Mouse (Mus musculus) liver, embryonic 14.5 days (tissue): ENCODE measurements around the gene Gm9821. TPM values are rescaled to one million over a fixed set of nuclear protein-coding genes. Genes with fewer than 3 reads are reported as not detected.

Experiments used
- ATAC-seq: fragments of 200-750 bp; cut with Nextera tagmentation; 2 replicates; pipeline ENCODE4 v1.8.0; 2017; ENCODE audit warnings: moderate number of reproducible peaks, mild to moderate bottlenecking, moderate library complexity; ENCODE audit not compliant: insufficient read depth
- DNase-seq, 3 experiments: peaks; one replicate each; pipeline ENCODE4 v3.0.0-alpha.2; 2012 to 2013; ENCODE audit warnings: low read depth in 3 of 3, low spot score in 3 of 3
- H3K27ac ChIP-seq: fragments of 300-500 bp; sonication (generic); 2 replicates; pipeline ENCODE4 v1.5.1; 2014; ENCODE audit warnings: moderate library complexity, mild to moderate bottlenecking, control low read depth, inconsistent platforms
- H3K27me3 ChIP-seq: fragments of 300-500 bp; sonication (generic); 2 replicates; pipeline ENCODE4 v1.6.1; 2014; ENCODE audit warnings: mild to moderate bottlenecking, low read length, moderate library complexity; ENCODE audit not compliant: control insufficient read depth, insufficient read depth
- H3K36me3 ChIP-seq: fragments of 300-500 bp; sonication (generic); replicated peaks from 2 replicates; pipeline ENCODE4 v1.6.1; 2014; ENCODE audit warnings: low read depth; ENCODE audit not compliant: control insufficient read depth, insufficient read depth
- H3K4me1 ChIP-seq, 2 experiments: fragments of 200-500 bp in 1 of 2; fragments of 300-500 bp in 1 of 2; sonication (generic) in 1 of 2; replicated peaks; 2 replicates each; pipeline ENCODE4 v1.6.1; 2012 to 2014; ENCODE audit warnings: antibody characterized with exemption in 1 of 2, inconsistent platforms in 1 of 2, low read length in 1 of 2; ENCODE audit not compliant: control insufficient read depth in 2 of 2, insufficient read depth in 2 of 2
- H3K4me2 ChIP-seq: fragments of 300-500 bp; sonication (generic); 2 replicates; pipeline ENCODE4 v1.6.1; 2014; ENCODE audit warnings: low read depth, mild to moderate bottlenecking, control low read depth, moderate library complexity
- H3K4me3 ChIP-seq, 2 experiments: fragments of 200-500 bp in 1 of 2; fragments of 300-500 bp in 1 of 2; sonication (generic) in 1 of 2; 2 replicates each; pipeline ENCODE4 v1.5.1; 2012 to 2014; ENCODE audit warnings: low read depth in 2 of 2, low read length in 2 of 2, mild to moderate bottlenecking in 2 of 2, control low read depth in 1 of 2, inconsistent platforms in 1 of 2, moderate library complexity in 1 of 2; ENCODE audit not compliant: insufficient read depth in 1 of 2
- H3K9ac ChIP-seq: fragments of 300-500 bp; sonication (generic); replicated peaks from 2 replicates; pipeline ENCODE4 v1.6.1; 2014; ENCODE audit warnings: mild to moderate bottlenecking, control low read depth, moderate library complexity
- H3K9me3 ChIP-seq: fragments of 300-500 bp; sonication (generic); 2 replicates; pipeline ENCODE4 v1.6.1; 2016; ENCODE audit warnings: low read length, mixed read lengths; ENCODE audit not compliant: control insufficient read depth
- CTCF ChIP-seq: IDR thresholded peaks from 2 replicates; pipeline ENCODE4 v1.5.1; 2016; ENCODE audit warnings: antibody characterized with exemption, low read depth, control low read depth
- EP300 ChIP-seq: IDR thresholded peaks from 2 replicates; pipeline ENCODE4 v1.6.1; 2016; ENCODE audit warnings: antibody characterized with exemption, low read depth
- WGBS: fragments of 180-500 bp; shearing (Covaris S2); extraction: QIAGEN DNeasy Blood & Tissue Kit; methylation state at CpG from one replicate; pipeline ENCODE4 v1.1.7; 2014; ENCODE audit not compliant: insufficient replicate concordance; 5-methylcytosine and 5-hydroxymethylcytosine counted together
- polyA plus RNA-seq, 2 experiments: library from polyadenylated mRNA; depleted of rRNA in 1 of 2; stranded (reverse) in 1 of 2; unstranded in 1 of 2; fragments of >200 nt; fragmentation: Nextera tagmentation in 1 of 2; extraction: Ambion mirVana in 1 of 2; gene quantifications; 2 replicates each; pipeline versions ENCODE4 v1.2.1 to v1.2.3; 2012 to 2014

Gene Gm9821
- polyA plus RNA-seq, 2 experiments = 0.01 to 0.63 TPM

DNA sequence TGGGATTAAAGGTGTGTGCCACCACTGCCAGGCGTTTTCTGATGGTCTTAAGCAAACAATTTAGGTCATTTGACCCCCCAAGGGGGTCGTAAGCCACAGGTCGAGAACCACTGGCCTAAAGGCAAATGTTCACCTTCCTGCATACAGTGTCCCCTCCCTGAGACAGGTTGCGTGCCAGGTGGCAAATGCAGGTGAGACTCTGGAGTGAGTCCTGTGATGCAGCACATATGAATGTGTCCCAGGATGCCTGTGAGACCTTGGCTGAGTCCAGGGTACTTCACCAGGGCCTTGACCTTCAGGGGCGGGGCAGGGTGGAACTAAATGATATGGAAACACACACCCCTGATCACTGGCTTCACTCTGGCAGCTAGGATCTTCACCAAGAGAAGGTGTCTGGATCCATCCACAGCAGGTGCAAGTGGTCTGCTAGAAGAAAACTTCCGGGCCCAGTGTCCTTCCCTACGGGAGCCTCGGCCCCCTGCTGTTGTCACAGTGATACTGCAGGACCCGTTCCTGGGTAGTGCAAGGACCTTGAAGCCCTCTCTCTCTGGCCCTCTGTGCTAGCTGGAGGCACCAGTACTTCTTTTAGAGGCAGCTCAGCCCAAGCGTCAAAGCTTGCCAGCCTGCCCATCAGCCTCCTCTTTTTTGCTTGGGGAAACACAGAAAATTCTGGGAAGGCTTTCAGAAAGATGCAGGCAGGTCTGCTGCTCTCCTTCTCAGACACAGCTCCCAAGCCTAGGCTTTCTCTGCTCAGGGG is 13.4 kb downstream of the Gm9821 start:
- Histone ChIP-seq H3K27me3 (no peaks in the 10 kb centered on the region), H3K4me3 (no peak overlapping the region), H3K9me3 (no peaks in the 10 kb centered on the region), H3K36me3 (peaks cover 3% of the 10 kb centered on the region; the same call in 1 of the 2 replicates), H3K9ac (peak overlapping the region; percentile 10; the same call in 1 of the 2 replicates), H3K4me1 (peaks cover 45 to 75% of the 10 kb centered on the region in 2 experiments), H3K27ac (no peak overlapping the region), H3K4me2 (no peak overlapping the region)
- DNase-seq (no peak), ATAC-seq (no peak)
- TF ChIP-seq CTCF = peak; percentile 90
- TF ChIP-seq EP300 = no peak
- WGBS = 37% methylated on average over 10 of the region's 10 CpGs

DNA sequence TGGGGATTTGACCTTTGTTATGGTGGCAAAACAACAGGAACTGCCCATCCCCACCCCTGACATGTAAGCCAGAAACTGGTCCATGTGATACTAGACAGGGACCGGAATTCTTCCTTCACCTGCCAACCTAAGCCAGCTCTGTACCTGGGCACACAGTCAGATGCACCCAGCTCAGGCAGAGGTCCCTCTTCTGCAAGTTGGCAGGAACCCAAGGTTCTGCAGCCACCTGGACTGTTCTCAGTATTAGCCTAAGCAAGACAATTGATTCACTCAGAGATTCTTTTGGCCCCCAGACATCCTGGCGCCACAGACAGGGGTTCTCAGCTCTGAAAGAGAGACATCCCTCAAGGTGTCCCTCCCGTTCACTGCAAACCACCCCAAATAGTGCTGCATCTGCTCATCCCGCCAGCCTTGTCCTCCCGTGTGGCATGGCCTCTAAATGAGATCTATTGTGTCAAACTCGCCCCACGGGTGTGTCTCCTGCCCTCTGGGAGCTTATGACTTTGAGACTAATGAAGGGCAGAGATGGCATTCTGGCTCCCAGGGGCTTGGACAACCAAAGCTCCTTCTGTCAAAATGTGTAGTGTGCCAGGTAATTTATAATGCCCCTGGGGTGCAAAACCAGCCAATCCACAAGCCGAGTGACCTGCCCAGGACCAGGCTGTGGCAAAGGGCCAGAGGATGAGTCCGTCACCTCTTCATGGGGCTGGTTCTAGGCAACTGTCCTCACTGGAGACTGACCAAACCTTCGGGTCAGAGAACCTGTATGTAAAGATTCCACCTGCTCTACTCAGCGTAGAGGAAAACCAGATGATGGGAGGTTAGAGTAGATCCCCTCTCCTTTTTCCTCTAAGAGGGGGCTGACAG is 14.3 kb downstream of the Gm9821 start:
- Histone ChIP-seq H3K4me1 (peaks cover 45 to 74% of the 10 kb centered on the region in 2 experiments), H3K9me3 (no peaks in the 10 kb centered on the region), H3K4me2 (no peak overlapping the region), H3K4me3 (no peak overlapping the region), H3K27ac (no peak overlapping the region), H3K27me3 (no peaks in the 10 kb centered on the region; the same call in 1 of the 2 replicates), H3K9ac (no peak overlapping the region; the same call in 1 of the 2 replicates), H3K36me3 (peaks cover 3% of the 10 kb centered on the region; the same call in 1 of the 2 replicates)
- ATAC-seq (no peak), DNase-seq (no peak)
- TF ChIP-seq EP300 = no peak
- no peak for TF ChIP-seq CTCF
- WGBS = 69% methylated on average over 11 of the region's 11 CpGs

DNA sequence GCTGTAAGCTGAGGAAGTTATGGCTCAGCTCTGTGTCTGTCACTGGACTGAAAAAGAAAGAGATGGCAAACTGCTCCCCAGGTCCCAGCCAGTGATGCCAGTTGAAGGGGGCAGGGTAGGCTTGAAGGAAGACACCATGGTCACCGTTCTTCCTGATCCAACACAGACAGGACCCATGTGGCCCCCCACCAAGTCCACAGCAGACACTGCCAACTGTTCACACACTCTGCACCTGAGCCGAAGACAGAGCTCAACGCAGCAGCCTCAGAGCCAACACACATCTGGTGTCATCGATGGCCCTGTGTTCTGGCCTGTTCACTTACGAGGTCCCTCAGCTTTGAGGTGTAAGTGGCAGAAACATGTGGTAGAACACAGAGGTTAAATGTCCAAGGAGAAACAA is 15.0 kb downstream of the Gm9821 start:
- H3K4me2 ChIP-seq = no peak overlapping the region
- H3K4me1 ChIP-seq = peaks cover 43 to 68% of the 10 kb centered on the region in 2 experiments
- ATAC-seq = no peak
- no peak overlapping the region for H3K27ac ChIP-seq
- H3K27me3 ChIP-seq = peaks cover 5% of the 10 kb centered on the region
- no peaks in the 10 kb centered on the region for H3K9me3 ChIP-seq
- H3K36me3 ChIP-seq = peaks cover 3% of the 10 kb centered on the region; the same call in 1 of the 2 replicates
- TF ChIP-seq EP300 (no peak), CTCF (no peak)
- 88% methylated on average over 5 of the region's 5 CpGs for WGBS
- DNase-seq = no peak
- no peak overlapping the region for H3K4me3 ChIP-seq
- H3K9ac ChIP-seq = no peak overlapping the region

DNA sequence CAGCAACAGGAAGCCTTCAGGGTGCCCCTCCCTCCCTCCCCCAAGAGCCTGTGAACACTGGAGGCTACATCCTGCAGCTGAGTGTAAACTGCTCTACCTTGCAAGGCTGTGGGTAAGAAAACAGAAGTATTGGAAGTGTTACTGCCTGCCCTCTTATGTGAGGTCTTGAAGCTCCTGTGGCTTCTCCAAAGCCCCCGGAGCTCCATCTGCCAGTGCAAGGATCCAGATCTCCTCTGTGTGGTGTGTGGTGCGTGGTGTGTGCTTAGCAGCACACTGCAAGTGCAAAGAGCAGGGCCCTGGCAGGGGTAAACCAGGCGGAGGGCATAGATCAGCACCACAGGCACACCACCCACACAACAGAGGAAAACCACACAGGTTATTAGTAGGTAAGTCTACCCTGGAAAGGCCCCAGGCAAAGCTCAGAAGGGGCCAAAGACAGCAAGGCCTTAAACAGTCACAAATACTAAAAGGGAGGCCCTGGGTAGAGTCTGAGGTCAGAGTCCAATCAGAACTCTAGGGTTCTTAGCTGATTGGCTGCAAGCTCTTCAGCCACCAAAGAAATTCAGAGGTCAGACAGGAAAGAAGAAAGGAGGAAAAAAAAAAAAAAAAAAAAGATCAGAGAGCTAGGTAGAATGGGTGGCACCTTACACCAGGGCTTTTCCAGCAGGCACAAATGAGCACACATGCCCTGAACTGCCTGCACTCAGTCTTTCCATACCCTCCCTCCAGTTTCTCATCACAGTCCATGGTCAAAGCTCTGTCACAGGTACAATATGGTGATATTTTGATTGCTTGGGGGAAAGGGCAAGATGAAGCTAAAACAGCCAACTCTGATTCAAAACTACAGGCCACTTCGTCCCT is 16.6 kb downstream of the Gm9821 start:
- DNase-seq (no peak), ATAC-seq (no peak)
- H3K27ac ChIP-seq = peak overlapping the region; percentile 42
- H3K4me2 ChIP-seq = peak overlapping the region; percentile 86
- peak overlapping the region; percentile 68 to 73 for H3K4me3 ChIP-seq
- no peaks in the 10 kb centered on the region for H3K9me3 ChIP-seq
- 18% methylated on average over 4 of the region's 4 CpGs for WGBS
- peaks cover 30 to 56% of the 10 kb centered on the region in 2 experiments for H3K4me1 ChIP-seq
- peaks cover 8% of the 10 kb centered on the region for H3K27me3 ChIP-seq
- no peak for TF ChIP-seq EP300
- TF ChIP-seq CTCF = no peak
- peaks cover 3% of the 10 kb centered on the region; the same call in 1 of the 2 replicates for H3K36me3 ChIP-seq
- peak overlapping the region; percentile 76 for H3K9ac ChIP-seq
